Mouse (Mus musculus) mouse trophoblast stem cell (cell line): ENCODE data around the gene Gm6205.
"Not testable (repeated sequence)": the region's sequence is repeated elsewhere in the genome, so short reads cannot be mapped to it uniquely, and the experiment has no call there.

Experiments used
- in situ Hi-C, 2 experiments: fragments of 300-500 bp; cut with MseI, MboI; formaldehyde crosslinking; loops; 2 replicates in 1 of 2; 3 replicates in 1 of 2; pipeline ENCODE4 v1.15.1; 2025

The Gm6205 gene

DNA sequence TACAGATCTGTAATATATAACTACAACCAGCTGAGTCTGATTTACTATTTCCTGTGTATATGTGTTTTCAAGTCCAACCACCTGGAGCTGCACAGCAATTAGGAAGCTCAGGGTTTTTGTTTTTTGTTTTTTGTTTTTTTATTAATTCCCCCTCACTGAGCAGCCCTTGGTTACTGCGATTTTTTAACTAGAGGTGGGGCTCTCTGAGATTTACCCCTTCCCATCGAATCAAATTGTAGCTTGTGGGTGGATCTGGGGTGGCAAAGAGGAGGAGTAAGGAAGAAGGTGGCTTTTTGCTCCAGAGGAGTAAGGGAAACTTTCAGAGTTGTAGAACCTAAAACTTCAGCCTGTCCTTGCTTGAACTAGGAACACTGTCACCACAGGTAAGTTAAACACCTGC, at the start of gene Gm6205:
TSS of gene Gm6205 (plus strand) at position 301 of the 400 bp plus-strand sequence.
- in situ Hi-C loops, result not testable (repeated sequence)

DNA sequence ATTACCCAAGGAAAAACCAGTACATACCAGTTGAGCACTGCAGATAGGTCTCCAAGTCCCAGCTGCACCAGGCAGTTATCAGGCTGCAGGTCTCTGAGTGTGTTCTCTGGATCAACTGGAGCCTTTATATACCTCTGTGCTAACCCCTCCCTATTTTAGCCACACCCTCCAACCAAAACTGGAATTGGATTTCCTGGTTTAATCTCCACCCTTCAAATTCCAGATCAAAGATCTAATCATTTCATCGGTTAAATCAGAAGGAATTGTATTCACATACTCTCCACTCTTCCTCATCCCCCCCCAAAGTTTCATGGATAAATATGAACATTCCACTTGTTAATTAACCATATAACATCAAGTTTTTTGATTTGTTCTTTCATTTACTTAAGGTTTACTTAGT, 31.9 kb upstream of the Gm6205 start, which contains the start of gene Gm3147:
TSS of gene Gm3147 (minus strand) at position 101 of the 400 bp plus-strand sequence.
- in situ Hi-C loops, result not testable (repeated sequence)

DNA sequence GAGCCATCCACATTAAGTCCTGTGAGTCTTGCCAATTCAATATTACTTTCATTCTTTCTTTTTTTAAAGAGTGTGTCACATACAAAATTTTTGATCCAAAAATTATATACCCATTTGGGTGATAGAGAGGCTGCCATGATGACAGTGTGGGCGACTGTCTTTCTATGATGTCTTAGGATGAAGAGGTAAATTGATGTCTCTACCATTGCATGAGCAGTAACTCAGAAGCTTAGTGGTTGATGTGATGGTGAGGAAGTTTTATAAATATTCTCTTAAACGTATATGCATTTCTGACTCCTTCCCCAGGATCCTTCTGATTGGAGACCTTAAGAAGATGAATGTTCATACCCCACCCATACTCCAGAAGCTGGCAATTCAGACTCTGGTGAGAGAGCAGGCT, 24.5 kb upstream of the Gm6205 start, which contains the start of gene Gm6509:
TSS of gene Gm6509 (plus strand) at position 301 of the 400 bp plus-strand sequence.
- in situ Hi-C loops, result not testable (repeated sequence)
